Mouse (Mus musculus): ENCODE measurements around the gene Krtap2-4. TPM values are rescaled to one million over a fixed set of nuclear protein-coding genes. Genes with fewer than 3 reads are reported as not detected.
"Not testable (repeated sequence)": the region's sequence is repeated elsewhere in the genome, so short reads cannot be mapped to it uniquely, and the experiment has no call there.

The Krtap2-4 gene
- polyA plus RNA-seq, 1 experiment: 0.22 TPM

DNA sequence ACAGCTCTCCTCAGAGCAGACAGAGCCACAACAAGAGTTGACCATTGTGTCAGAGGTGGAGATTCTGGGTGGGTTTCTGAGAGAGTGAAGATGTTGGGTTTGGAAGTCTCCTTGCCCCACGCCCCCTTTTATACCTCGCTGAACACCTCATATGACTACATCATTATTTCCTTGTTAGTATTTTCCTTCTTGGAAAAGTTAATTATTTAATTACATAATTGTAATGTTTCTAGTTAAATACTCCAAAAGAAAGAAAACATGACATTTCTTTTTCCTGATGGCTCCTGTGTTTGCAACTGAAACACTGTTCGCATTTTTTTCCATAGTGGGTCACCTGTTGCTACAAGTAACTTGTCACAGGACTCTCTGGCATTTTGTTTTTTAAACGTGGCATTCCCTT lies 13.5 kb upstream of the Krtap2-4 start, which contains the start of gene Krtap4-1:
TSS of gene Krtap4-1 (minus strand) at position 101 of the 400 bp plus-strand sequence.
- Histone ChIP-seq H3K27me3 (ENCODE audit: control insufficient read depth, insufficient read depth, low read length) (no peaks in the 10 kb centered on the region), H3K4me1 (replicated peaks; ENCODE audit: control insufficient read depth, insufficient read depth, low read length) (no peaks in the 10 kb centered on the region), H3K27ac (ENCODE audit: control insufficient read depth, insufficient read depth, low read length) (no peak within 1 kb of the TSS), H3K4me3 (ENCODE audit: control insufficient read depth, insufficient read depth, low read length) (no peak within 1 kb of the TSS), H3K36me3 (ENCODE audit: control insufficient read depth, insufficient read depth, low read length) (no peaks in the 10 kb centered on the region)
- WGBS: 86% methylated on average over 4 of the region's 4 CpGs
- no peak for TF ChIP-seq POLR2A (IDR thresholded peaks at IDR 0.05; ENCODE audit: control insufficient read depth, extremely low read depth, insufficient read depth, low read length, poor library complexity)
- no peak for TF ChIP-seq CTCF (IDR thresholded peaks at IDR 0.05; ENCODE audit: borderline replicate concordance, control insufficient read depth, extremely low read depth, insufficient read depth, low read length, poor library complexity)
- no peak for DNase-seq

DNA sequence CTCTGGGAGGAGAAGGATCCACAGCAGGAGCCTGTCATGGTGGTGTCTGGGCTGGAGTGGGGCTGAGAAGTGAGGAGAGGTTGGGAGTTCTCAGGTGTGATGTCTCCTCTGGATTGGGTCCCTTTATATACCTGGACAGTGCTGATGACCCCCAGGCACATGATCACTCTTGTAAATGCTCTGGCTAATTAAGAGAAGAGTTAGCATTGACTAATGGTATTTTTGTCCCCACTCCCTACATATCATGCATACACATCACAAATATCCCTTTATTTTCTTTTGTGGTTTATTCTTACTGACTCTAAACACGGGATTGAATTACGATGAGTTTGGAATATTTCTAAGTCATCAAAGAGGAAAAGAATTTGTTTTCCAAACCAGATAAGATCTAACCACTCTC lies 5.7 kb upstream of the Krtap2-4 start, which contains the start of gene Gm11562:
TSS of gene Gm11562 (minus strand) at position 101 of the 400 bp plus-strand sequence.
- Histone ChIP-seq H3K27me3 (ENCODE audit: control insufficient read depth, insufficient read depth, low read length) (no peaks in the 10 kb centered on the region), H3K27ac (ENCODE audit: control insufficient read depth, insufficient read depth, low read length) (no peak within 1 kb of the TSS), H3K36me3 (ENCODE audit: control insufficient read depth, insufficient read depth, low read length) (no peaks in the 10 kb centered on the region), H3K4me1 (replicated peaks; ENCODE audit: control insufficient read depth, insufficient read depth, low read length) (no peaks in the 10 kb centered on the region), H3K4me3 (ENCODE audit: control insufficient read depth, insufficient read depth, low read length) (no peak within 1 kb of the TSS)
- TF ChIP-seq CTCF (IDR thresholded peaks at IDR 0.05; ENCODE audit: borderline replicate concordance, control insufficient read depth, extremely low read depth, insufficient read depth, low read length, poor library complexity) (no peak), POLR2A (IDR thresholded peaks at IDR 0.05; ENCODE audit: control insufficient read depth, extremely low read depth, insufficient read depth, low read length, poor library complexity) (no peak)
- 74% methylated on average over 2 of the region's 2 CpGs for WGBS
- no peak for DNase-seq

- H3K27me3 ChIP-seq (ENCODE audit: control insufficient read depth, insufficient read depth, low read length); DNase-seq; H3K27ac ChIP-seq (ENCODE audit: control insufficient read depth, insufficient read depth, low read length); H3K36me3 ChIP-seq (ENCODE audit: control insufficient read depth, insufficient read depth, low read length); H3K4me1 ChIP-seq (replicated peaks; ENCODE audit: control insufficient read depth, insufficient read depth, low read length); H3K4me3 ChIP-seq (ENCODE audit: control insufficient read depth, insufficient read depth, low read length): not testable (repeated sequence)
- WGBS: 69% methylated on average over 1 of the region's 2 CpGs
These were observed 4.6 kb downstream of the Krtap2-4 start, which contains the start of gene Gm11937 for GRCm38 (mm10) chr11:99610089-99610488. Gene Gm11937, minus strand, starts transcription at chr11:99610189.

GRCm38 (mm10) chr11:99609126-99609525 lies 5.5 kb downstream of the Krtap2-4 start:
- no peaks in the 10 kb centered on the region for H3K27me3 ChIP-seq (ENCODE audit: control insufficient read depth, insufficient read depth, low read length)
- no peaks in the 10 kb centered on the region for H3K36me3 ChIP-seq (ENCODE audit: control insufficient read depth, insufficient read depth, low read length)
- no peaks in the 10 kb centered on the region for H3K4me1 ChIP-seq (replicated peaks; ENCODE audit: control insufficient read depth, insufficient read depth, low read length)
- no peak for DNase-seq
- H3K27ac ChIP-seq (ENCODE audit: control insufficient read depth, insufficient read depth, low read length): no peak overlapping the region
- H3K4me3 ChIP-seq (ENCODE audit: control insufficient read depth, insufficient read depth, low read length): no peak overlapping the region
- TF ChIP-seq CTCF (IDR thresholded peaks at IDR 0.05; ENCODE audit: borderline replicate concordance, control insufficient read depth, extremely low read depth, insufficient read depth, low read length, poor library complexity) (no peak), POLR2A (IDR thresholded peaks at IDR 0.05; ENCODE audit: control insufficient read depth, extremely low read depth, insufficient read depth, low read length, poor library complexity) (no peak)
- WGBS: 74% methylated on average over 1 of the region's 1 CpGs

DNA sequence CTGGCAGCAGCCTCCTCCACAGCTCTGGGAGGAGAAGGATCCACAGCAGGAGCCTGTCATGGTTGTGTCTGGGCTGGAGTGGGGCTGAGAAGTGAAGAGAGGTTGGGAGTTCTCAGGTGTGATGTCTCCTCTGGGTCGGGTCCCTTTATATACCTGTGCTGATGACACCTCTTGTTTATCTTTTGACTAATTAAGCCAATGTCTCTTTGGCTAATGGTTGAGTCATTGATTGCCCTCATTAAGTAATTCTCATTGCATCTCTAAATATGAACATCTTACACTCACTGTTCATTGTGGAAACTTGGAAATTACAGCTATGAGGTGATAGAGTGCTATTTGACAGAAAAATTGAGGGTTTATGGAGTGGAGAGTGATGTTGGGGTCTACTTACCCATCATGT lies 11.4 kb downstream of the Krtap2-4 start, which contains the start of gene Gm11938:
TSS of gene Gm11938 (minus strand) at position 101 of the 400 bp plus-strand sequence.
- not testable (repeated sequence) for DNase-seq; H3K27me3 ChIP-seq (ENCODE audit: control insufficient read depth, insufficient read depth, low read length); H3K27ac ChIP-seq (ENCODE audit: control insufficient read depth, insufficient read depth, low read length); H3K4me3 ChIP-seq (ENCODE audit: control insufficient read depth, insufficient read depth, low read length); H3K4me1 ChIP-seq (replicated peaks; ENCODE audit: control insufficient read depth, insufficient read depth, low read length); H3K36me3 ChIP-seq (ENCODE audit: control insufficient read depth, insufficient read depth, low read length)
- WGBS: 45% methylated on average over 1 of the region's 1 CpGs

DNA sequence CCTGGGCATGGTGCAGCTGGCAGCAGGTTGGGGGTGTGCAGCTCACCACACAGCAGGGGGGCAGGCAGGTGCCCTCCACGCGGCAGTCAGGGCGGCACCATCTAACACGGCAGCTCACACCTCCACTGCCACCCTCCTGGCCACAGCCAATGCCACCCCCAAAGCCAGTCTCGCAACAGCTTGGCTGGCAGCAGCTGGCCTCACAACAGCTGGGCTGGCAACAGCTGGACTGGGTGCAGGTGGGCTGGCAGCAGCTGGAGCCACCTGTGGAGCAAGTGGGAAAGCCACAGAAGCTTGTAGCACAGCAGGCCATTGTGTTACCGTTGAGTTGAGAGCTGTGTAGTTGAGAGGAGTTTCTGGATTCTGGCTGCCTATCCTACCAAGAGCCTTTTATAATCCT lies 16.9 kb downstream of the Krtap2-4 start, which contains the start of gene Krtap9-3:
TSS of gene Krtap9-3 (minus strand) at position 364 of the 400 bp plus-strand sequence.
- DNase-seq; H3K4me1 ChIP-seq (replicated peaks; ENCODE audit: control insufficient read depth, insufficient read depth, low read length); H3K4me3 ChIP-seq (ENCODE audit: control insufficient read depth, insufficient read depth, low read length); H3K27me3 ChIP-seq (ENCODE audit: control insufficient read depth, insufficient read depth, low read length); H3K36me3 ChIP-seq (ENCODE audit: control insufficient read depth, insufficient read depth, low read length); H3K27ac ChIP-seq (ENCODE audit: control insufficient read depth, insufficient read depth, low read length): not testable (repeated sequence)
- WGBS: 88% methylated on average over 6 of the region's 6 CpGs

GRCm38 (mm10) chr11:99590981-99591380 lies 23.7 kb downstream of the Krtap2-4 start, which contains the start of gene Krtap1-3:
Gene Krtap1-3, minus strand, starts transcription at chr11:99591339.
- 88% methylated on average over 6 of the region's 6 CpGs for WGBS
- DNase-seq: no peak
- Histone ChIP-seq H3K4me1 (replicated peaks; ENCODE audit: control insufficient read depth, insufficient read depth, low read length) (no peaks in the 10 kb centered on the region), H3K27ac (ENCODE audit: control insufficient read depth, insufficient read depth, low read length) (no peak within 1 kb of the TSS), H3K27me3 (ENCODE audit: control insufficient read depth, insufficient read depth, low read length) (no peaks in the 10 kb centered on the region), H3K4me3 (ENCODE audit: control insufficient read depth, insufficient read depth, low read length) (no peak within 1 kb of the TSS), H3K36me3 (ENCODE audit: control insufficient read depth, insufficient read depth, low read length) (no peaks in the 10 kb centered on the region)
- no peak for TF ChIP-seq CTCF (IDR thresholded peaks at IDR 0.05; ENCODE audit: borderline replicate concordance, control insufficient read depth, extremely low read depth, insufficient read depth, low read length, poor library complexity)
- no peak for TF ChIP-seq POLR2A (IDR thresholded peaks at IDR 0.05; ENCODE audit: control insufficient read depth, extremely low read depth, insufficient read depth, low read length, poor library complexity)
